Mouse (Mus musculus) central nervous system, embryonic 11.5 days (tissue): Measurements from ENCODE around the gene Gm3238. TPM values are rescaled to one million over a fixed set of nuclear protein-coding genes. Genes with fewer than 3 reads are reported as not detected.

Experiments
- polyA plus RNA-seq: library from polyadenylated mRNA; depleted of rRNA; stranded (reverse); fragments of >200 nt; gene quantifications from 2 replicates; pipeline ENCODE4 v1.2.3, GENCODE M21; 2012; rRNA removed

The Gm3238 gene
- not detected in 2 replicates for polyA plus RNA-seq

GRCm38 (mm10) chr10:77771225-77771624 is at the start of gene Gm3238:
Gm3238 (minus strand) TSS chr10:77771325.

GRCm38 (mm10) chr10:77814382-77814781 is 43.3 kb upstream of the Gm3238 start, which contains the start of gene Gm2696:
Gm2696 (plus strand) TSS chr10:77814682.

GRCm38 (mm10) chr10:77811743-77812142 is 40.6 kb upstream of the Gm3238 start, which contains the start of gene Gm9507:
Gm9507 (minus strand) TSS chr10:77811843.

DNA sequence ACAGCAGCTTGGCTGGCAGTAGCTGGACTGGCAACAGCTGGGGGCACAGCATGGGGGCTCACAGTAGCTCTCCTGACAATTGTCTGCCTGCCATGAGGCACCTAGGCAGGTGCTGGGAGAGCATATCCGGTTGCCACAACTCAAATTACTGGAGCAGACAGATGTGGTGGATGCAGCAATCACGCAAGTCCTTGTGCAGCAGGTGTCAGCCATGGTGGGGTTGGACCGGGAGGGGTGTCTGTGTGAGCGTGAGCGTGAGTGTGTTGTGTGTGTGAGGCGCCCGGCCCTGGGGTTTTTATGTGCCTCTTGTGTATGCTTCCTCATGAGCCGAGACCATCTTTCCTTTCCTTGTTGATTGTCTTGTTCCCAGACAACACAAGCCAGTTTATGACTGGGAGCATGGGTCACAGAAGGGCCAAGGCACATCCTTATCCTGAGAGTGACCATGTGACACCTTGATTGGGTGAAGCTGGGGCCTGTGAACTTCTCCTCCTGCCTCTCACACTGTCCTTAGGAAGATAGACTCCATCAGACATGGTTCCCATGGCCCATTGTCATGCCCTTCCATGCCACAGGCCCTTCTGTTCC is 27.9 kb upstream of the Gm3238 start, which contains the start of gene Gm19668:
Gm19668 (minus strand) TSS at position 213 of the 588 bp plus-strand sequence.

GRCm38 (mm10) chr10:77794976-77795375 is 23.9 kb upstream of the Gm3238 start, which contains the start of gene Gm9639:
Gm9639 (minus strand) TSS chr10:77795076.

GRCm38 (mm10) chr10:77787876-77788275 is 16.8 kb upstream of the Gm3238 start, which contains the start of gene Gm7137:
Gm7137 (minus strand) TSS chr10:77788200.

DNA sequence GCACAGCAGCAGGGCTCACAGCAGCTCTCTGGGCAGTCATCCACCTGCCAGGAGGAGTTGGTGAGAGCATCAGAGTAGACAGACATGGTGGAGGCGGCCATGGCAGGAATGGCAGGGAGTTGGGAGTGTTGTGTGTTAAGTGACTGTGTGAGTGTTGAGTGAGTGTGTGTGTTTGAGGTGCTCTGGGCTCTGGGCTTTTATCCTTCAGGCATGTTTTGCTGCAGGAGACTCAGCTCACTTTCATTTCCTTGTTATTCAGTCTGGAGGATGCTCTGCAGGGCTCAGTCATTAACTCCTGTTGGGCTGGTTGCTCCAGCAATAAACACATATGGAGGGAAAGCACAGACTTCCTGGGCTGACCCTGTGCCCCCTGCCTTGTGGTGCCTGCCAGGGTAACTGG is 11.3 kb upstream of the Gm3238 start, which contains the start of gene Gm3250:
Gm3250 (minus strand) TSS at position 101 of the 400 bp plus-strand sequence.

DNA sequence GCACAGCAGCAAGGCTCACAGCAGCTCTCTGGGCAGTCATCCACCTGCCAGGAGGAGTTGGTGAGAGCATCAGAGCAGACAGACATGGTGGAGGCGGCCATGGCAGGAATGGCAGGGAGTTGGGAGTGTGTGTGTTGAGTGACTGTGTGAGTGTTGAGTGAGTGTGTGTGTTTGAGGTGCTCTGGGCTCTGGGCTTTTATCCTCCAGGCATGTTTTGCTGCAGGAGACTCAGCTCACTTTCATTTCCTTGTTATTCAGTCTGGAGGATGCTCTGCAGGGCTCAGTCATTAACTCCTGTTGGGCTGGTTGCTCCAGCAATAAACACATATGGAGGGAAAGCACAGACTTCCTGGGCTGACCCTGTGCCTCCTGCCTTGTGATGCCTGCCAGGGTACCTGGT is 5.7 kb upstream of the Gm3238 start, which contains the start of gene Gm7138:
Gm7138 (minus strand) TSS at position 101 of the 400 bp plus-strand sequence.

GRCm38 (mm10) chr10:77759582-77759981 is 11.5 kb downstream of the Gm3238 start, which contains the start of gene Gm3233:
Gm3233 (minus strand) TSS chr10:77759682.

GRCm38 (mm10) chr10:77751254-77751653 is 19.9 kb downstream of the Gm3238 start, which contains the start of gene Gm9736:
Gm9736 (minus strand) TSS chr10:77751354.

GRCm38 (mm10) chr10:77741924-77742688 is 29.0 kb downstream of the Gm3238 start, which contains the start of gene Gm18596:
Gm18596 (minus strand) TSS chr10:77742638.

DNA sequence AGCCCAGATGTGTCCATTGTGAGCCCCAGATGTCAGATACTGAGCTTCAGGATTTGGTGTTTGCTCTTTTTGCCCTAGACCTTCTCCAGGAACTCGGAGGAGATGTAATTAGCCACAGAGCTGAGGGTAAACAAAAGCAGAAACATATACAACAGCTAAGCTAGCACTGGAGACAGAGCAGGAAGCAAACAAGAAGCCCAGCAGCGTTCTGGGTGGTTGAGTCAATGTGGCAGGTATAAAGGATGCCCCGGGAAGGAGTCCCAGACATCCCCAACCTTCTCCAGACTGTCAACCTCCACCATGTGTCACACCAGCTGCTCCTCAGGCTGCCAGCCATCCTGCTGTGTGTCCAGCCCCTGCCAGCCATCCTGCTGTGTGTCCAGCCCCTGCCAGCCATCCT is 44.9 kb downstream of the Gm3238 start, which contains the start of gene Gm10100:
Gm10100 (plus strand) TSS at position 301 of the 400 bp plus-strand sequence.

Other genes with a start within 250 kb of the Gm3238 start
- gene Itgb2, start 241.1 kb downstream of the Gm3238 start, polyA plus RNA-seq, result 1.3 and 1.8 TPM in 2 replicates
- 66.2 and 75.4 TPM in 2 replicates for gene Pttg1ip, start 189.6 kb downstream of the Gm3238 start, polyA plus RNA-seq
- gene Sumo3, start 165.2 kb downstream of the Gm3238 start, polyA plus RNA-seq, result 343 and 431 TPM in 2 replicates
- 75.0 and 115 TPM in 2 replicates for gene Gm49325, start 165.1 kb downstream of the Gm3238 start, polyA plus RNA-seq
- gene Ube2g2, start 149.1 kb downstream of the Gm3238 start, polyA plus RNA-seq, result 58.8 and 134 TPM in 2 replicates
- gene Tspear, start 84.8 kb downstream of the Gm3238 start, polyA plus RNA-seq, result 0.92 and 1.3 TPM in 2 replicates
- not detected in 2 replicates for gene Gm19402, start 80.6 kb downstream of the Gm3238 start, polyA plus RNA-seq
- gene Gm9508, start 74.1 kb downstream of the Gm3238 start, polyA plus RNA-seq, result not detected in 2 replicates
- gene Gm10272, start 64.7 kb downstream of the Gm3238 start, polyA plus RNA-seq, result not detected in 2 replicates
- gene Gm10024, start 59.9 kb downstream of the Gm3238 start, polyA plus RNA-seq, result not detected in 2 replicates
- gene Gm10142, start 55.5 kb downstream of the Gm3238 start, polyA plus RNA-seq, result not detected in 2 replicates
- gene Krtap12-1, start 50.7 kb downstream of the Gm3238 start, polyA plus RNA-seq, result not detected in 2 replicates
- not detected in 2 replicates for gene Gm10100, start 44.8 kb downstream of the Gm3238 start, polyA plus RNA-seq
- gene Gm18596, start 28.7 kb downstream of the Gm3238 start, polyA plus RNA-seq, result not detected in 2 replicates
- gene Gm9736, start 20.0 kb downstream of the Gm3238 start, polyA plus RNA-seq, result not detected in 2 replicates
- not detected in 2 replicates for gene Gm3233, start 11.6 kb downstream of the Gm3238 start, polyA plus RNA-seq
- gene Gm7138, start 5.6 kb upstream of the Gm3238 start, polyA plus RNA-seq, result not detected in 2 replicates
- not detected in 2 replicates for gene Gm3250, start 11.2 kb upstream of the Gm3238 start, polyA plus RNA-seq
- gene Gm7137, start 16.9 kb upstream of the Gm3238 start, polyA plus RNA-seq, result not detected in 2 replicates
- not detected in 2 replicates for gene Gm9639, start 23.8 kb upstream of the Gm3238 start, polyA plus RNA-seq
- not detected in 2 replicates for gene Gm19668, start 27.8 kb upstream of the Gm3238 start, polyA plus RNA-seq
- 0.08 TPM in 1 of 2 replicates, not detected in the other for gene Gm9507, start 40.5 kb upstream of the Gm3238 start, polyA plus RNA-seq
- not detected in 2 replicates for gene Gm2696, start 43.4 kb upstream of the Gm3238 start, polyA plus RNA-seq
- not detected in 2 replicates for gene Krtap10-4, start 55.8 kb upstream of the Gm3238 start, polyA plus RNA-seq
- not detected in 2 replicates for gene Krtap10-10, start 64.6 kb upstream of the Gm3238 start, polyA plus RNA-seq
- not detected in 2 replicates for gene Gm36176, start 75.5 kb upstream of the Gm3238 start, polyA plus RNA-seq
- 0.06 TPM in 1 of 2 replicates, not detected in the other for gene Gm10318, start 81.5 kb upstream of the Gm3238 start, polyA plus RNA-seq
- gene Gm3285, start 90.7 kb upstream of the Gm3238 start, polyA plus RNA-seq, result not detected in 2 replicates
- 2.4 and 3.4 TPM in 2 replicates for gene Lrrc3, start 131.2 kb upstream of the Gm3238 start, polyA plus RNA-seq
- 0.83 and 1.2 TPM in 2 replicates for gene Trpm2, start 199.2 kb upstream of the Gm3238 start, polyA plus RNA-seq
- gene 1810043G02Rik, start 207.2 kb upstream of the Gm3238 start, polyA plus RNA-seq, result 38.5 and 61.8 TPM in 2 replicates
- 104 and 106 TPM in 2 replicates for gene Pfkl, start 238.8 kb upstream of the Gm3238 start, polyA plus RNA-seq